Mouse (Mus musculus) A20 (cell line): ENCODE results near the gene Fam172a.

Experiments used
- DNase-seq: peaks from one replicate; pipeline ENCODE4 v3.0.0-alpha.2; 2011; ENCODE audit warnings: low read depth, low spot score

Fam172a gene

GRCm38 (mm10) chr13:78215223-78215622, 513.4 kb downstream of the Fam172a start:
- no peak for DNase-seq
